Mouse (Mus musculus) midbrain, embryonic 16.5 days (tissue): ENCODE measurements at regions not wholly inside any gene's neighbourhood (a gene's known extent, or its start where the extent isn't known, plus 50 kb on each side); places are given as distances from the start of the nearest gene placed in this dataset.

ENCODE experiments used
- ATAC-seq: fragments of 200-750 bp; cut with Nextera tagmentation; 2 replicates; pipeline ENCODE4 v1.8.0; 2017; ENCODE audit warnings: moderate TSS enrichment
- H3K27ac ChIP-seq: fragments of 300-500 bp; sonication (generic); 2 replicates; pipeline ENCODE4 v1.5.1; 2014; ENCODE audit warnings: mild to moderate bottlenecking, low read length, mixed read lengths
- H3K27me3 ChIP-seq: fragments of 300-500 bp; sonication (generic); 2 replicates; pipeline ENCODE4 v1.6.1; 2014; ENCODE audit warnings: low read depth, low read length, mixed read lengths; ENCODE audit not compliant: control insufficient read depth, insufficient read depth
- H3K36me3 ChIP-seq: fragments of 300-500 bp; sonication (generic); 2 replicates; pipeline ENCODE4 v1.6.1; 2014; ENCODE audit warnings: mild to moderate bottlenecking, low read length, moderate library complexity, mixed read lengths; ENCODE audit not compliant: control insufficient read depth, insufficient read depth
- H3K4me1 ChIP-seq: fragments of 300-500 bp; sonication (generic); 2 replicates; pipeline ENCODE4 v1.6.1; 2014; ENCODE audit warnings: mild to moderate bottlenecking, low read length, mixed read lengths; ENCODE audit not compliant: control insufficient read depth, insufficient read depth
- H3K4me2 ChIP-seq: fragments of 300-500 bp; sonication (generic); 2 replicates; pipeline ENCODE4 v1.6.1; 2014; ENCODE audit warnings: mild to moderate bottlenecking, low read length, mixed read lengths
- H3K4me3 ChIP-seq: fragments of 300-500 bp; sonication (generic); 2 replicates; pipeline ENCODE4 v1.5.1; 2014; ENCODE audit warnings: low read depth, mild to moderate bottlenecking, low read length, moderate library complexity, mixed read lengths
- H3K9ac ChIP-seq: fragments of 300-500 bp; sonication (generic); 2 replicates; pipeline ENCODE4 v1.6.1; 2014; ENCODE audit warnings: low read depth, low read length, mixed read lengths
- H3K9me3 ChIP-seq: fragments of 300-500 bp; sonication (generic); replicated peaks from 2 replicates; pipeline ENCODE4 v1.6.1; 2014; ENCODE audit warnings: mild to moderate bottlenecking, low read length, mixed read lengths; ENCODE audit not compliant: control insufficient read depth, poor library complexity, severe bottlenecking
- WGBS: fragments of 180-500 bp; shearing (Covaris S2); extraction: QIAGEN DNeasy Blood & Tissue Kit; methylation state at CpG from one replicate; pipeline ENCODE4 v1.1.7; 2014; 5-methylcytosine and 5-hydroxymethylcytosine counted together

DNA sequence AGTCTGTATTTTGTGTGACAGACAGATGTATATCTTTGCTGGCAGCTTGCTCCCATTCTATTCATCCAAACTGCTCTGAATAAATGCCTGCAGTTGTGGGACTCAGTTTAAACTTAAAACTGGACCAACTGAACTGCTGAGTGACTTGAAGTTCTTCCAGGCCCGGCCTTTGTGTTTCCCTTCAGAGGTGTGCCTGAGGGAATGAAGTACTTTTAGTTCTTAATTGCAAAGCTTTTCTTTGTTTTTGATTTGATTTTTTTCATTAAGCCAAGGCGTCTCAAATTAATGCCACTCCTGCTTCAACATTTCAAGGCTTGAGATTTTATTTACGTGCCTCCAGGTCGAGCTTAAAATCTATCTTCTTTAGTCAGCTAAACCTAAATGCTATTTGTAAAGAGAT is 446.4 kb downstream of the Btbd3 start:
- Histone ChIP-seq H3K4me3 (no peak overlapping the region), H3K4me2 (no peak overlapping the region), H3K27me3 (no peaks in the 10 kb centered on the region), H3K9me3 (no peaks in the 10 kb centered on the region), H3K27ac (no peak overlapping the region), H3K36me3 (no peaks in the 10 kb centered on the region), H3K9ac (no peak overlapping the region), H3K4me1 (no peaks in the 10 kb centered on the region)
- no peak for ATAC-seq
- 87% methylated on average over 4 of the region's 4 CpGs for WGBS

GRCm38 (mm10) chr2:138703943-138704541 is 447.7 kb downstream of the Btbd3 start:
- H3K27ac ChIP-seq = no peak overlapping the region
- no peak overlapping the region for H3K9ac ChIP-seq
- no peak overlapping the region for H3K4me3 ChIP-seq
- H3K27me3 ChIP-seq = no peaks in the 10 kb centered on the region
- WGBS = 80% methylated on average over 4 of the region's 4 CpGs
- ATAC-seq = no peak
- H3K4me2 ChIP-seq = no peak overlapping the region
- no peaks in the 10 kb centered on the region for H3K9me3 ChIP-seq
- H3K36me3 ChIP-seq = no peaks in the 10 kb centered on the region
- 0 out of 2 replicates have a peak, but pooled peaks cover 2% of the 10 kb centered on the region for H3K4me1 ChIP-seq

- H3K4me3 ChIP-seq = no peak overlapping the region
- no peak overlapping the region for H3K27ac ChIP-seq
- no peak overlapping the region for H3K9ac ChIP-seq
- WGBS = 29% methylated on average over 2 of the region's 2 CpGs
- no peak overlapping the region for H3K4me2 ChIP-seq
- ATAC-seq = no peak
- H3K36me3 ChIP-seq = no peaks in the 10 kb centered on the region
- H3K4me1 ChIP-seq = 0 out of 2 replicates have a peak, but pooled peaks cover 2% of the 10 kb centered on the region
- no peaks in the 10 kb centered on the region for H3K27me3 ChIP-seq
- H3K9me3 ChIP-seq = no peaks in the 10 kb centered on the region
Measured at GRCm38 (mm10) chr2:138708763-138709162, 452.4 kb downstream of the Btbd3 start.

DNA sequence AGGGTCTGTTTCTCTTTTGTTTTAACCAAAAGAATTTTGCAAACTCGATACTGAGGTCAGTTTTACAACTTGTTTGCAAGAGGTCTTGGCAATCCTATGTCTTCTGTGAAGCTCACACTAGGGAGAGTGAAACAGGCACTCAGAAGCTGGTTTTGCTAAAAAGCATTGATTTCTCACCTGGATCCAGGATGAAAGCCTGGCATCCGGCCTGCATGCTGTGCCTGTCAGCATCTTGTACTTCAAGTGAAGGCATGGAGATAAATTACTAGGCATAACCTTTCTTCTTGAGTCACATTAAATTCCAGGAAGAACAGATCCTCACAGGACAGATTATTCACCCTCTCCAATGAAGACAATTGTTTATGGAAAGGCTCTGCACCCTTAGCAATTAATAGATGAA is 477.5 kb downstream of the Btbd3 start:
- Histone ChIP-seq H3K9me3 (no peaks in the 10 kb centered on the region), H3K27me3 (no peaks in the 10 kb centered on the region), H3K27ac (no peak overlapping the region), H3K4me1 (no peaks in the 10 kb centered on the region), H3K9ac (no peak overlapping the region), H3K4me2 (no peak overlapping the region), H3K36me3 (no peaks in the 10 kb centered on the region), H3K4me3 (no peak overlapping the region)
- ATAC-seq = no peak
- WGBS = 76% methylated on average over 2 of the region's 2 CpGs

GRCm38 (mm10) chr2:138744806-138745205 is 488.4 kb downstream of the Btbd3 start:
- H3K4me3 ChIP-seq = no peak overlapping the region
- no peaks in the 10 kb centered on the region for H3K4me1 ChIP-seq
- 83% methylated on average over 4 of the region's 4 CpGs for WGBS
- H3K4me2 ChIP-seq = no peak overlapping the region
- H3K9me3 ChIP-seq = no peaks in the 10 kb centered on the region
- no peak for ATAC-seq
- H3K9ac ChIP-seq = no peak overlapping the region
- H3K27ac ChIP-seq = no peak overlapping the region
- no peaks in the 10 kb centered on the region for H3K27me3 ChIP-seq
- H3K36me3 ChIP-seq = no peaks in the 10 kb centered on the region

GRCm38 (mm10) chr2:138760439-138760963 is 504.1 kb downstream of the Btbd3 start:
- H3K9me3 ChIP-seq = no peaks in the 10 kb centered on the region
- H3K36me3 ChIP-seq = no peaks in the 10 kb centered on the region
- no peak for ATAC-seq
- H3K9ac ChIP-seq = no peak overlapping the region
- H3K4me1 ChIP-seq = no peaks in the 10 kb centered on the region
- no peak overlapping the region for H3K27ac ChIP-seq
- 83% methylated on average over 3 of the region's 3 CpGs for WGBS
- no peak overlapping the region for H3K4me2 ChIP-seq
- H3K4me3 ChIP-seq = no peak overlapping the region
- H3K27me3 ChIP-seq = no peaks in the 10 kb centered on the region

DNA sequence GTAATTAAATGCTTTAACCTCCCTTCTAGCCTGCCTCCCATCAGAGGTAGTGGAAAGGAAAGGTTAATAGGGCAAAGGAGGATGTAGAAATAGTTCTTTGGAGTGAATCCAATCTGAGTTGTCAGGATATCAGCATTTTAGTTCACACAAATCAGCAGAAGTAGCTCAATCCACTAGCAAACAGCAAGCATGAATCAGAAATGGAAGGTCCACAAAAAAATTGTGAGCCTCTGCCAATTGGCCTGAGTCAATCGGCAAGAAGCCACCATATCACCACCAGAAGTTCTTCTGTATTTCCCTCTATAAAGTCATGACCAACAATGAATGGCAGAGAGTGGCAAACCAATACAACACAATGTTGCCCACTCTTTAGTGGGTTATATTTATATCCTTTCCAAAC is 505.0 kb downstream of the Btbd3 start:
- H3K9ac ChIP-seq = no peak overlapping the region
- H3K27ac ChIP-seq = no peak overlapping the region
- ATAC-seq = no peak
- H3K9me3 ChIP-seq = no peaks in the 10 kb centered on the region
- H3K27me3 ChIP-seq = no peaks in the 10 kb centered on the region
- H3K4me3 ChIP-seq = no peak overlapping the region
- no peak overlapping the region for H3K4me2 ChIP-seq
- 100% methylated on average over 1 of the region's 1 CpGs for WGBS
- no peaks in the 10 kb centered on the region for H3K36me3 ChIP-seq
- peaks cover 1% of the 10 kb centered on the region; the same call in 1 of the 2 replicates for H3K4me1 ChIP-seq

GRCm38 (mm10) chr2:138766275-138766842 is 510.0 kb downstream of the Btbd3 start:
- H3K27ac ChIP-seq = no peak overlapping the region; the same call in 1 of the 2 replicates
- peak; percentile 58; the same call in 1 of the 2 replicates for ATAC-seq
- no peaks in the 10 kb centered on the region for H3K27me3 ChIP-seq
- H3K36me3 ChIP-seq = no peaks in the 10 kb centered on the region
- peaks cover 4% of the 10 kb centered on the region; the same call in 1 of the 2 replicates for H3K4me1 ChIP-seq
- WGBS = 35% methylated on average over 9 of the region's 9 CpGs
- no peak overlapping the region for H3K4me2 ChIP-seq
- no peak overlapping the region for H3K9ac ChIP-seq
- no peak overlapping the region for H3K4me3 ChIP-seq
- no peaks in the 10 kb centered on the region for H3K9me3 ChIP-seq

- H3K27ac ChIP-seq = no peak overlapping the region
- no peaks in the 10 kb centered on the region for H3K9me3 ChIP-seq
- H3K36me3 ChIP-seq = no peaks in the 10 kb centered on the region
- 60% methylated on average over 3 of the region's 3 CpGs for WGBS
- H3K4me3 ChIP-seq = no peak overlapping the region
- no peak for ATAC-seq
- H3K27me3 ChIP-seq = no peaks in the 10 kb centered on the region
- no peaks in the 10 kb centered on the region for H3K4me1 ChIP-seq
- no peak overlapping the region for H3K9ac ChIP-seq
- H3K4me2 ChIP-seq = no peak overlapping the region
Measured at GRCm38 (mm10) chr2:138783781-138784180, 527.4 kb downstream of the Btbd3 start.
